Mouse (Mus musculus) MEL (cell line): Measurements from ENCODE around the gene Tdrd6. TPM values are rescaled to one million over a fixed set of nuclear protein-coding genes. Genes with fewer than 3 reads are reported as not detected.

Experiments used
- DNase-seq: peaks from one replicate; pipeline ENCODE4 v3.0.0; 2011; ENCODE audit warnings: low read depth, low spot score
- H3K27ac ChIP-seq: 2 replicates; pipeline ENCODE4 v1.5.1; 2012; ENCODE audit warnings: low read depth, mild to moderate bottlenecking, control low read depth, low read length, moderate library complexity; ENCODE audit not compliant: control insufficient read depth
- H3K27me3 ChIP-seq, 2 experiments: fragments of 150-350 bp in 1 of 2; sonication (generic) in 1 of 2; 2 replicates each; pipeline ENCODE4 v1.6.1; 2012; ENCODE audit warnings: low read length in 2 of 2, mild to moderate bottlenecking in 2 of 2, improper control_type of control experiment in 1 of 2, moderate library complexity in 1 of 2; ENCODE audit not compliant: insufficient read depth in 2 of 2, control insufficient read depth in 1 of 2
- H3K36me3 ChIP-seq, 2 experiments: 2 replicates each; pipeline ENCODE4 v1.6.1; 2012 to 2014; ENCODE audit warnings: low read length in 2 of 2, improper control_type of control experiment in 1 of 2, inconsistent platforms in 1 of 2, mild to moderate bottlenecking in 1 of 2; ENCODE audit not compliant: insufficient read depth in 2 of 2, control insufficient read depth in 1 of 2
- H3K4me1 ChIP-seq, 2 experiments: fragments of 150-350 bp in 1 of 2; sonication (generic) in 1 of 2; 2 replicates each; pipeline ENCODE4 v1.6.1; 2012; ENCODE audit warnings: low read length in 2 of 2, improper control_type of control experiment in 1 of 2, mild to moderate bottlenecking in 1 of 2; ENCODE audit not compliant: insufficient read depth in 2 of 2, control insufficient read depth in 1 of 2
- H3K4me3 ChIP-seq, 2 experiments: fragments of 150-350 bp in 1 of 2; sonication (generic) in 1 of 2; 2 replicates each; pipeline ENCODE4 v1.5.1; 2012; ENCODE audit warnings: low read depth in 2 of 2, low read length in 2 of 2, mild to moderate bottlenecking in 2 of 2, moderate library complexity in 2 of 2, control low read depth in 1 of 2, improper control_type of control experiment in 1 of 2; ENCODE audit not compliant: control insufficient read depth in 1 of 2, insufficient read depth in 1 of 2
- H3K79me2 ChIP-seq: 2 replicates; pipeline ENCODE4 v1.6.1; 2012; ENCODE audit warnings: mild to moderate bottlenecking, low read length, moderate library complexity; ENCODE audit not compliant: control insufficient read depth, poor library complexity, insufficient read depth
- H3K9ac ChIP-seq: 2 replicates; pipeline ENCODE4 v1.6.1; 2012; ENCODE audit warnings: low read depth, mild to moderate bottlenecking, control low read depth, low read length, moderate library complexity; ENCODE audit not compliant: control insufficient read depth, poor library complexity, severe bottlenecking
- H3K9me3 ChIP-seq: fragments of 150-350 bp; sonication (generic); replicated peaks from 2 replicates; pipeline ENCODE4 v1.6.1; 2012; ENCODE audit warnings: mild to moderate bottlenecking, low read length, improper control_type of control experiment, moderate library complexity; ENCODE audit not compliant: insufficient read depth
- BHLHE40 ChIP-seq: IDR thresholded peaks from 2 replicates; pipeline ENCODE4 v1.6.1; 2012; ENCODE audit warnings: low read depth, mild to moderate bottlenecking, inconsistent platforms, low read length, improper control_type of control experiment, borderline replicate concordance
- ELF1 ChIP-seq: IDR thresholded peaks from 2 replicates; pipeline ENCODE4 v1.6.1; 2014; ENCODE audit warnings: low read depth, mild to moderate bottlenecking, inconsistent platforms, low read length, improper control_type of control experiment, moderate library complexity
- GATA1 ChIP-seq: IDR thresholded peaks from 2 replicates; pipeline ENCODE4 v1.6.1; 2011; ENCODE audit warnings: low read depth, low read length, improper control_type of control experiment
- KAT2A ChIP-seq: conservative IDR thresholded peaks from 2 replicates; pipeline ENCODE4 v1.6.1; 2012; ENCODE audit warnings: low read depth, low read length, improper control_type of control experiment, inconsistent platforms
- MAFK ChIP-seq: IDR thresholded peaks from 2 replicates; pipeline ENCODE4 v1.6.1; 2011; ENCODE audit warnings: low read depth, mild to moderate bottlenecking, low read length, improper control_type of control experiment, borderline replicate concordance
- MAX ChIP-seq: IDR thresholded peaks from 2 replicates; pipeline ENCODE4 v1.6.1; 2011; ENCODE audit warnings: low read length, improper control_type of control experiment
- MXI1 ChIP-seq: IDR thresholded peaks from 2 replicates; pipeline ENCODE4 v1.6.1; 2011; ENCODE audit warnings: mild to moderate bottlenecking, low read depth, low read length, improper control_type of control experiment
- MYB ChIP-seq: IDR thresholded peaks from 2 replicates; pipeline ENCODE4 v1.6.1; 2011; ENCODE audit warnings: mild to moderate bottlenecking, low read depth, low read length, improper control_type of control experiment
- NRF1 ChIP-seq: IDR thresholded peaks from 2 replicates; pipeline ENCODE4 v1.6.1; 2014; ENCODE audit warnings: low read depth, mild to moderate bottlenecking, inconsistent platforms, low read length, improper control_type of control experiment, moderate library complexity; ENCODE audit not compliant: poor library complexity, insufficient read depth, severe bottlenecking
- POLR2AphosphoS5 ChIP-seq: IDR thresholded peaks from 2 replicates; pipeline ENCODE4 v1.6.1; 2012; ENCODE audit warnings: low read depth, borderline replicate concordance, mild to moderate bottlenecking, inconsistent platforms, low read length, moderate library complexity, mixed read lengths
- SMC3 ChIP-seq: IDR thresholded peaks from 2 replicates; pipeline ENCODE4 v1.6.1; 2011; ENCODE audit warnings: low read depth, low read length, improper control_type of control experiment
- TBP ChIP-seq: IDR thresholded peaks from 2 replicates; pipeline ENCODE4 v1.8.0; 2011; ENCODE audit warnings: low read depth, low read length, improper control_type of control experiment
- UBTF ChIP-seq: IDR thresholded peaks from 2 replicates; pipeline ENCODE4 v1.6.1; 2012; ENCODE audit warnings: low read depth, mild to moderate bottlenecking, inconsistent platforms, low read length, improper control_type of control experiment, moderate library complexity, borderline replicate concordance; ENCODE audit not compliant: insufficient read depth
- USF2 ChIP-seq, 2 experiments: IDR thresholded peaks; 2 replicates each; pipeline ENCODE4 v1.6.1; 2011 to 2012; ENCODE audit warnings: improper control_type of control experiment in 2 of 2, low read length in 2 of 2, borderline replicate concordance in 1 of 2, inconsistent platforms in 1 of 2, low read depth in 1 of 2, mild to moderate bottlenecking in 1 of 2; ENCODE audit not compliant: insufficient read depth in 1 of 2
- ZKSCAN1 ChIP-seq: IDR thresholded peaks from 2 replicates; pipeline ENCODE4 v1.6.1; 2012; ENCODE audit warnings: low read depth, mild to moderate bottlenecking, inconsistent platforms, low read length, improper control_type of control experiment, moderate library complexity
- ZMIZ1 ChIP-seq: IDR thresholded peaks from 2 replicates; pipeline ENCODE4 v1.6.1; 2012; ENCODE audit warnings: low read depth, mild to moderate bottlenecking, inconsistent platforms, low read length, improper control_type of control experiment, moderate library complexity
- ZNF384 ChIP-seq: IDR thresholded peaks from 2 replicates; pipeline ENCODE4 v1.6.1; 2012; ENCODE audit warnings: low read depth, mild to moderate bottlenecking, inconsistent platforms, low read length, improper control_type of control experiment
- polyA plus RNA-seq, 2 experiments: library from polyadenylated mRNA; stranded (reverse) in 1 of 2; unstranded in 1 of 2; fragments of >175 nt in 1 of 2; fragments of >200 nt in 1 of 2; gene quantifications; 2 replicates each; pipeline versions ENCODE4 v1.2.1 to v1.2.4; 2012; ENCODE audit warnings: low replicate concordance in 2 of 2, low read depth in 1 of 2; ENCODE audit not compliant: insufficient read length in 2 of 2, insufficient read depth in 1 of 2, missing spikeins in 1 of 2
- total RNA-seq: library from RNA; depleted of rRNA; stranded (reverse); fragments of 300-350 nt; gene quantifications from 2 replicates; pipeline ENCODE4 v1.2.3, GENCODE M21; 2012

Tdrd6 gene
- total and polyA plus RNA-seq, 3 experiments: not detected

GRCm38 (mm10) chr17:43637146-43637545 is 7.0 kb upstream of the Tdrd6 start:
- Histone ChIP-seq H3K27me3 (no peaks in the 10 kb centered on the region), H3K9ac (no peak overlapping the region), H3K9me3 (no peaks in the 10 kb centered on the region), H3K36me3 (no peaks in the 10 kb centered on the region), H3K79me2 (no peaks in the 10 kb centered on the region), H3K4me3 (no peak overlapping the region)
- no peak for TF ChIP-seq MAX
- no peak for TF ChIP-seq GATA1
- TF ChIP-seq NRF1: no peak
- TF ChIP-seq, all 39 proteins: peak for 0
- DNase-seq: no peak
- no peak overlapping the region for H3K27ac ChIP-seq
- H3K4me1 ChIP-seq: no peaks in the 10 kb centered on the region

DNA sequence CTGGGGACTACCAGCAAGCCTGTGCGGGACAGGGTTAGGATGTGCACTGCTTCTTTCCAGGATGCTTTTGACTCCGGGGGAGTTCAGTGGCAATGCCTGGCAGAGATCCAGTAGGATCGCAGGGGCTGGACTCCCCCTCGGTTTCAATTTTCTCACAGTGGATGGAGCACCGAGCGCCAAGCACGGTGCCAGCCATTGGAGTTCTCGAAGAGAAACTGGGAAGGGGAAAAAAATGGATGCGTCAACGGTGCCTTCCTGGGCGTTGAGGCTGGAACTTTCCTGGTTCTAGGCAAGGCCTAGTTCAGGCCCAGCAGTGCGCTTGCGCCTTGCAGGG is 295 bp upstream of the Tdrd6 start:
- H3K27me3 ChIP-seq: no peaks in the 10 kb centered on the region
- no peak overlapping the region for H3K9ac ChIP-seq
- no peaks in the 10 kb centered on the region for H3K4me1 ChIP-seq
- no peaks in the 10 kb centered on the region for H3K36me3 ChIP-seq
- H3K27ac ChIP-seq: no peak overlapping the region
- no peaks in the 10 kb centered on the region for H3K79me2 ChIP-seq
- no peaks in the 10 kb centered on the region for H3K9me3 ChIP-seq
- DNase-seq: no peak
- H3K4me3 ChIP-seq: no peak overlapping the region
- no peak for TF ChIP-seq MXI1
- no peak for TF ChIP-seq ZKSCAN1
- TF ChIP-seq ELF1: no peak
- TF ChIP-seq KAT2A: no peak
- TF ChIP-seq ZMIZ1: no peak
- no peak for TF ChIP-seq BHLHE40
- no peak for TF ChIP-seq ZNF384
- TF ChIP-seq MYB: no peak

- Histone ChIP-seq H3K9ac (no peak overlapping the region), H3K27me3 (no peaks in the 10 kb centered on the region), H3K27ac (no peak overlapping the region), H3K4me3 (no peak overlapping the region), H3K9me3 (no peaks in the 10 kb centered on the region), H3K4me1 (no peaks in the 10 kb centered on the region), H3K36me3 (no peaks in the 10 kb centered on the region), H3K79me2 (no peaks in the 10 kb centered on the region)
- no peak for DNase-seq
- no peak for TF ChIP-seq POLR2AphosphoS5
- TF ChIP-seq UBTF: no peak
- no peak for TF ChIP-seq TBP
- no peak for TF ChIP-seq SMC3
- TF ChIP-seq USF2 (IDR thresholded peaks at IDR 0.05; ENCODE audit: borderline replicate concordance in 1 of 2, insufficient read depth in 1 of 2, low read depth in 1 of 2, low read length in 2 of 2): no peak
- TF ChIP-seq MAFK: no peak
- no peak for TF ChIP-seq MXI1
Measured at GRCm38 (mm10) chr17:43629026-43629495, 1.0 kb downstream of the Tdrd6 start.
